Mouse (Mus musculus): ENCODE measurements around the gene Megf8.

The Megf8 gene

GRCm38 (mm10) chr7:25339329-25339728 lies 22.4 kb downstream of the Megf8 start:
- no peak for DNase-seq

GRCm38 (mm10) chr7:25341000-25341784 lies 24.2 kb downstream of the Megf8 start:
- DNase-seq = no peak

GRCm38 (mm10) chr7:25348861-25349260 lies 31.9 kb downstream of the Megf8 start:
- no peak for DNase-seq

GRCm38 (mm10) chr7:25358721-25359206 lies 41.8 kb downstream of the Megf8 start:
- DNase-seq = peak in 1 of 2 experiments; percentile 38

- peak; percentile 81 to 87 for DNase-seq
These were observed 46.2 kb downstream of the Megf8 start for GRCm38 (mm10) chr7:25363151-25363550.

GRCm38 (mm10) chr7:25363632-25364031 lies 46.7 kb downstream of the Megf8 start:
- no peak for DNase-seq

DNA sequence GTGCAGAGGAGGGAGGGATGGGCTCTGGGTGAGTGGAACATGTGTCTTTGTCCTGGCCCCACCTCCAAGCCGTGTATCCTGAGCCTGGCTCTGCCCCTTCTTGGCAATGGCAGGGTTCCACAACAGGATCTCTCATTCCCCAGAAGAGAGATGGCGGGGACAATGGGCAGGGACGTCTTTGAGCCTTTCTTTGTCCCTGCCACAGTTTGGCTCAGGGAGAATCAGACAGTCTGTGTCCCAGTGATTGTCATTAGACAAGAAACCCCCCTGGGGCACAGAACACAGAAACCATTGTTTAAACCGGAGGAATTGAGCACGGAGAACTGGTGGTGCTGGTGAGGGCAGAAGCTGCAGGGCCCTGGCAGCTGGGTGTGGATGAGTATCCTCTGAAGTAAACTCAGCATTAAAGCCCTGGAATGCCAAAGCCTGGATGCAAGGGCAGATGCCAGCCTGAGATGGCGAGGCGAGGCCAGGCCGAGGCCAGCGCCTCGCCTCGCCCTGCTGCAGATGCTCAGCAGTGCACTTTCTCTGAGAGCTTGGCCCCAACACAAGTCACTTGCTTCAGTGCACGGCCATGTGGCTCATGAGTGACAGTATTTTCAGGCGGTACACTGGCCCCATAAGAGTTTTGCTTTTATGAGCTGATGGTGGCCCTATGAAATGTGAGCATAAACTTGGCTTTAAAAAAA lies 49.1 kb downstream of the Megf8 start:
- no peak for DNase-seq

GRCm38 (mm10) chr7:25367632-25368293 lies 50.8 kb downstream of the Megf8 start:
- peak; percentile 57 to 72 for DNase-seq

GRCm38 (mm10) chr7:25368333-25368732 lies 51.4 kb downstream of the Megf8 start:
- peak; percentile 63 to 74 for DNase-seq

DNA sequence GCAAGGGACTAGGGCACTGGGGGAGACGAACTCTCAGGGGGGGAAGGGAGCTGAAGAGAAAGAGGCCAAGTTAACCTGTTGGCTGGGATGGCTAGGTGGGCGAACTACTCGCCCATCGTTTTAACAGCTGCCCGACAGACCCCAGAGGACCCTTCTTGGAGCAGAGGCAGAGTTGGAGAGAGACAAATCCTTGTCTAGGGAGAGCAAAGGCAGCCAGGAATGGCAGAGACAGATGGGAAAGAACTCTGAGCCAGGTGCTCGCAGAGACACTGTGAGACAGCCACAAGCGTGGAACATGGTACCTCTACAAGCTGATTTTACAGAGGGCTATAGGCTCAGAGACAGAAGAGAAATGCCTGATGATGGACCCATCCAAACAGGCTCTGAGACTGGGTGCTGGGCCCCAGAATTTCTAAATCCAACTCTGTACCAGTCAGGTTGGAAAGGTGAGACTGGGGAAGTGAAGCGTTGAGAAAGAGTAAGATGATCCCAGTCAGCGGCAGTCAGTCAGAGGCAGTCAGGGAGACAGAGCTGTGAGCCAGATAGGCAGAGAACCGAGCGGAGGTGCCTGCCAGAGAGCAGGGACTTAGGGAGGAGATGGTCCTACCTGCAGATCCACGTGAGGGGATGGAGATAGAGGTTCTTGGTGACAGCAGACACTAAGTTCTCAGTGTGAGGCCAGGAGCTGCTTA lies 52.2 kb downstream of the Megf8 start, which contains the start of gene Cnfn:
Gene Cnfn (minus strand): TSS at position 667 of the 692 bp plus-strand sequence.
- DNase-seq = peak; percentile 61 to 63

DNA sequence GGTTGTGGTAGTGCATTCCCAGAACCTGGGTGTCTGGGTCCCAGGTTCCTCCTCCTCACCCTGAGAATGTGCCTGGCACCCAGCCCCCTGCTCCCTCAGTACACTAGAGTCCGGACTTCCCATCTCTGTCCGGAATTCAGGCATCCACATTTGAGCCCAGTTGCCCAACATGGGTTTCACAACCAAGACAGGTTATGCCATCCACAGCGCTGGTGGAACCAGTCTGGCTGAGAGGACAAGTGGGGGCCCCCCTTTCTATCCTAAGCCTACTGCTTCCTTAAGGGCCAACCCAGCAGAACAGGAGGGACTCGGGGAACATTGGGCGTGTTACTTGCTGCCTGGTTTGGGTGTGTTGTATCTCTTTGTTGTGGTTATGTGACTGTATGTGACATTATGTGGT lies 55.5 kb downstream of the Megf8 start:
- no peak for DNase-seq

GRCm38 (mm10) chr7:25376556-25376955 lies 59.6 kb downstream of the Megf8 start:
- DNase-seq = peak; percentile 95

- no peak for DNase-seq
These were observed 60.2 kb downstream of the Megf8 start for GRCm38 (mm10) chr7:25377100-25377700.

DNA sequence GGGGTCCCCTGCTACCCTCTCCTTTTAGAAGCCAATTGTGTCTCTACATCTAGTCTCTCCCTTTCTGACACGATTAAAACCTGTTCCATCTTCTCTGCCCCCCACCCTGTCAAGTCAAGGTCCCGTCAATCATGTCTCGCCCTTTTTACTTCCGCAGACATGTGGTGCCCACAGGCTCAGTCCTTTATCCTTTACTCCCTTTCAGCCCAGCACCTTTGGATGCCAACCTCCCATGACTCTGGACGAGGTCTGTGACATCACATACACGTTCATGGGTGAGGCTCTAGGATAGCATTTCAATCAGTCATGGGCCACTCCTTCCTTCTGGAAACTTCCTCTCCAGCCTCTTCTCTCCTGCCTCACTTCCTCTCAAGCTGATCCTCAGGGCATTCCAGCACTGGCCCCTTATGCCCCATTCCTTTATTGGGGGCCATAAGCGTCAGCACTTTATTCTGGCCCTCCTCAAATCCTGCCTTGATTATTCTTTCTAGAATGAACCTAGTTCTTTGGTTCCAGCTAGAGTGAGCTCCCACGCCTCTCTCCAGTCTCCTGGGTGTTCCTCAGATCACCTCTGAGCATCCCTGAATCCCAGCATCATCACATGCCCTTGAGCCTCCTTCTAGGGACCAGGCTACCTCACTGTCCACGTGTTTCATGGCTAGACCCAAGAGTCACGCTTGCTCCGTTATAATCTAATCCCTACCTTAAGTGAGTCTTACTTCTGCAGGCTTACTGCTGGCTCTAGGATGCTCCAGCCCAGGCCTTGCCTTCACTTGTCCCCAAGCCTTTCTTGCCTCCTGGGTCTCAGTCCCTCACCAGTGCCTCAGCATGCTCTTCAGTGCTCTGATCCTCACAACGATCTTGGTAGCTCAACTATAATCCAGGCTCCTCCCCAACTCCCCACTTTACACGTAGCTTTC lies 61.5 kb downstream of the Megf8 start:
- no peak for DNase-seq

GRCm38 (mm10) chr7:25379551-25380351 lies 62.8 kb downstream of the Megf8 start:
- peak; percentile 47 to 65 for DNase-seq

- peak in 1 of 2 experiments; percentile 11 for DNase-seq
These were observed 63.7 kb downstream of the Megf8 start for GRCm38 (mm10) chr7:25380392-25381283.

GRCm38 (mm10) chr7:25381284-25381680 lies 64.3 kb downstream of the Megf8 start:
- DNase-seq = peak in 1 of 2 experiments; percentile 3

DNA sequence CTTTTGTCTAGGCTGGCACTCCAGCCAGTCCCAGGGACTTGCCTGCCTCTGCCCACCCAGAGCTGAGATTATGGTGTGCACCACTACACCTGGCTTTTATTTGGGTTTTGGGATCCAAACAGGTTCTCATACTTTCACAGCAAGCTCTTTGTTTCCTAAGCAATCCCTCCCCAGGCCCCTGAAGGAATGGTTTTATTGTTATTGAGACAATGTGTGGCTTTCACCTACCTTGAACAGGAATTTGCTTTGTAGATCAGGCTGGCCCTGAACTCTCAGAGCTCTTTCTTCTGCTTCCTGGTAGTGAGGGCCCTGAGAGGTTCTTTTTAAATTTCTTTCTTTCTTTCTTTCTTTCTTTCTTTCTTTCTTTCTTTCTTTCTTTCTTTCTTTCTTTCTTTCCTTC lies 65.6 kb downstream of the Megf8 start:
- DNase-seq = no peak

DNA sequence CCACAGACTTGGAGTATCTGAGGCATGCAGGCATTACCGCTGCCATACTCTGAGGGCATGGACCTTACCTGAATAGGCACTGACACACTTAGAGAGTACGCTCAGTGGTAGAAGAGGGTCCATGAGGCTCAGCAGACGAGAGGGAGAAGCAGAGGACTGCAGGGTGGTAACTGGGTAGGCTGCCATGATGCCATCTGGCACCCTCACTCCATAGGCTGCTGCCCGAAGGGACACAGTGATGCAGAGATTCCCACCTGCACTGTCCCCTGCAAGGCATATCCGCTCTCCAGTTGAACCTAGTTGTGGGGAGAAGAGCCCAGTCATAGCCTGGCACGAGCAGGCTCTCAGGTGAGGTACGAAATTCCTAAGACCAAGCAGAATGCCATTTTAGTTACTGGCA lies 66.4 kb downstream of the Megf8 start:
- peak in 1 of 2 experiments; percentile 51 for DNase-seq

Measured in cerebellum, postnatal 25 days (tissue).